Mouse (Mus musculus) hindbrain, embryonic 12.5 days (tissue): ENCODE measurements around the gene Gm20388. TPM values are rescaled to one million over a fixed set of nuclear protein-coding genes. Genes with fewer than 3 reads are reported as not detected.
"Not testable (repeated sequence)": the region's sequence is repeated elsewhere in the genome, so short reads cannot be mapped to it uniquely, and the experiment has no call there.

Source experiments
- ATAC-seq: fragments of 200-750 bp; cut with Nextera tagmentation; 2 replicates; pipeline ENCODE4 v1.8.0; 2017; ENCODE audit warnings: moderate TSS enrichment; ENCODE audit not compliant: low FRiP score
- H3K27ac ChIP-seq: fragments of 300-500 bp; sonication (generic); 2 replicates; pipeline ENCODE4 v1.5.1; 2016; ENCODE audit warnings: mild to moderate bottlenecking
- H3K27me3 ChIP-seq: fragments of 300-500 bp; sonication (generic); 2 replicates; pipeline ENCODE4 v1.6.1; 2016; ENCODE audit warnings: mild to moderate bottlenecking
- H3K36me3 ChIP-seq: fragments of 300-500 bp; sonication (generic); 2 replicates; pipeline ENCODE4 v1.6.1; 2016; ENCODE audit warnings: mild to moderate bottlenecking
- H3K4me1 ChIP-seq: fragments of 300-500 bp; sonication (generic); 2 replicates; pipeline ENCODE4 v1.6.1; 2016
- H3K4me2 ChIP-seq: fragments of 300-500 bp; sonication (generic); replicated peaks from 2 replicates; pipeline ENCODE4 v1.6.1; 2016; ENCODE audit warnings: mild to moderate bottlenecking
- H3K4me3 ChIP-seq: fragments of 300-500 bp; sonication (generic); 2 replicates; pipeline ENCODE4 v1.5.1; 2016; ENCODE audit warnings: mild to moderate bottlenecking
- H3K9ac ChIP-seq: fragments of 300-500 bp; sonication (generic); 2 replicates; pipeline ENCODE4 v1.6.1; 2016; ENCODE audit warnings: mild to moderate bottlenecking, moderate library complexity
- H3K9me3 ChIP-seq: fragments of 300-500 bp; sonication (generic); replicated peaks from 2 replicates; pipeline ENCODE4 v1.6.1; 2016; ENCODE audit warnings: mild to moderate bottlenecking
- WGBS: fragments of 180-500 bp; shearing (Covaris S2); methylation state at CpG from one replicate; pipeline ENCODE4 v1.1.7; 2016; 5-methylcytosine and 5-hydroxymethylcytosine counted together
- polyA plus RNA-seq: library from polyadenylated mRNA; unstranded; fragments of >200 nt; fragmentation: Nextera tagmentation; extraction: Ambion mirVana; gene quantifications from 2 replicates; pipeline ENCODE4 v1.2.1, GENCODE M21; 2016

Gm20388 gene
- polyA plus RNA-seq, 1 experiment from 2014 or later: not detected

DNA sequence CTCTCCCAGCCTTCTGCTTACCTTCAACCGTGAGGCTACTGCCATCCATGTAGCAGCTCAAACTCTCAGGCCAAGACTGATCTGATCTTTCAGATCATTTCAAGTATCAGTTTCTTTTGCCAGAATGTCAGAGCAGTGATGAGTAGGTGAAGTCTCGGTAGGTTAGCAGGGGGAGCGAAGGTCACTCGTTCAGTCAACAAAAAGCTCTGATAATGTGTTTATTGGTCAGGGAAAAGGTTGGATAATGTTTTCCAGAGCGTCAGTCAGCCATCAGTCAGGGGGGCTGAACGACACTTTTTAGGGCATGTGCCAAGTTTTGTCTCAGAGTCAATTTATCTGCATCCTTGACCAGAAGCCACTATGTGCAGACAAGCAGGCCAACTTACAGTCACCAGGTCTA, 3562.3 kb downstream of the Gm20388 start:
- not testable (repeated sequence) for H3K4me1 ChIP-seq, H3K9ac ChIP-seq, H3K4me2 ChIP-seq, H3K36me3 ChIP-seq, H3K27ac ChIP-seq, H3K4me3 ChIP-seq, H3K9me3 ChIP-seq, ATAC-seq, H3K27me3 ChIP-seq
- 76% methylated on average over 6 of the region's 6 CpGs for WGBS

DNA sequence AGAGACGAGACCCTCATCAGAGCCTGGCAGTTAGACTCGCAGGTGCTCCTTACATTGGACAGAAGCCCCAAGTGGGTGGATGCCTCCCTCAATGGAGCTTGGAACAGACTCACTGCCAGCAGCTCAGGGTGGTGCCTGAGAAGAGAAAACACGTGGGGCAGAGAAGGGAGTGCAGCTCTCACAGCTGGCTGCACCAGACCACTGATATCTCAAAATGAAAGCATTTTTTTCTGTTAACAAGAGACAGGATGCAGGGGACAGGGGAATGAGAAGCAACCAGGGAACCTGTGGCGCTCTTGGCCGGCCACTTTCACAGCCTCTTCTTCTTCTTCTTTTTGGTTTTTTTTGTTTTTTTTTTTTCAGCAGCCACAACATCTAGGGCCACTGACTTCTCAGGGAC, 3563.9 kb downstream of the Gm20388 start:
- H3K36me3 ChIP-seq, ATAC-seq, H3K27me3 ChIP-seq, H3K4me3 ChIP-seq, H3K4me2 ChIP-seq, H3K9me3 ChIP-seq, H3K9ac ChIP-seq, H3K27ac ChIP-seq: not testable (repeated sequence)
- H3K4me1 ChIP-seq: peaks cover 17% of the 10 kb centered on the region
- WGBS: 73% methylated on average over 5 of the region's 5 CpGs

DNA sequence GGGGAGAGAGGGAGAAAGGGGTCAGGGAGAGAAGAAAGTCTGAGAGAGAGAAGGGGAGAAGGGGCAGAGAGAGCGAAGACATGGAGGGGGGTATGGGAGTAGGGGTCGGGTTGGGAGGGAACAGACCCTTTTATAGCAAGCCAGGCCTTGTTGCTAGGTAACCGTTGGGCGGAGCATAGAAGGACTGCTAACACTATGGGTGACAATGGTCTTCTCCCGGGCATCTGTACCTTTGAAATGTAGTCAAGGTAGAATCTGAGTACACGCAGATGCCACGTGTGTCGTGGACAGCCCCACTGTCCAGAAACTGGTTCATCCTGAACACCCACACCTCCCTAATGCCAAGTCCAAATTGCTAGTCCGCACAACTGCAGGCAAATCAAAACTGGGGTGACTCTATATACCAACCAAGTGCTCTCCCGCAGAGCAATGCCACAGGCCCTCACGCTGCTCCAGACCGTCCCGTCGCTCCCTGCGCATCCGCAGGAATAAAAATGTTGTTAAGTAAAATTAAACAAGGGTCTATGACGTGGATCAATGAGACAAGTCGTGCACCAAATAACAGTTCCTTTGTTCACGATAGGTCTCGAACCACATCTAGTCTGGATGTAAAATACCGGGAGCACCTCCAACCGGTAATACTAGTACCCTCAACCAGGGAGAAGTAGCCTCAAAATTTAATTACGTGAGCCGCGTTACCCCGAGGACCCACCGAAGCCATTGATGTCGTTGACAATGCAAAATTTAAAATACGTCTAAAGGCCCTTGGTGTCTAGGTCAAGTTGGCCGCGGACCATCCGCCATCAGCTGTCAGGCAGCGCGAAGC, 3566.5 kb downstream of the Gm20388 start:
- peak overlapping the region; percentile 80 for H3K4me2 ChIP-seq
- ATAC-seq: peak; percentile 73

DNA sequence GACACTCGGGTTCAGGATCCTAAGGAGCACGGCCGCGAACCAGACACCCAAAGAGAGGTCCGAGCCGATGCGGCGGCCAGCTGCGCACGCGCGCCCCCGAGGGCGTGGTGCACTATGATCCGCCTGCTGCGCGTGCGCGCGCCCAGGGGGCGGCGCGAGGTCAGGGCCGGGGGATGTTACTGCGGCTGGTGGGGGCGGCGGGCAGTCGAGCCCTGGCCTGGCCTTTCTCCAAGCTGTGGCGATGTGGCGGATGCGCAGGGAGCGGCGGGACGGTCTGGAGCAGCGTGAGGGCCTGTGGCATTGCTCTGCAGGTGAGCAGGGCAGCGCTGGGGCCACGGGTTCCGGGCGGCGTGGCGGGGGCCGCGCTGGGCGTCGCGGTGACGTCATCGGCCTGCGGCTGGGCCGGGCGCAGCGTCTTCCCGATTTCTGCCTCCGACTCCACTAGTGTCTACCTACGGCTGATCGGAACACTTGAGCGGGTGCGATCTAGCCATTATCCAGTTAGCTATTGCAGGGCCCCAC, 3567.2 kb downstream of the Gm20388 start, which contains the start of gene Afg3l1:
Afg3l1 (plus strand) TSS at position 167 of the 522 bp plus-strand sequence.
- peaks cover 17% of the 10 kb centered on the region for H3K4me1 ChIP-seq
- H3K4me2 ChIP-seq: peak within 1 kb of the TSS; percentile 80
- no peaks in the 10 kb centered on the region for H3K27me3 ChIP-seq
- peak within 1 kb of the TSS; percentile 95 for H3K27ac ChIP-seq
- no peaks in the 10 kb centered on the region for H3K9me3 ChIP-seq
- WGBS: under 1% methylated on average over 55 of the region's 58 CpGs
- H3K9ac ChIP-seq: peak within 1 kb of the TSS; percentile 83
- H3K4me3 ChIP-seq: peak within 1 kb of the TSS; percentile 87
- peaks cover 19% of the 10 kb centered on the region for H3K36me3 ChIP-seq
- peak; percentile 92 for ATAC-seq

More for the DNA sequence above, 3566.5 kb downstream of the Gm20388 start:
- Histone ChIP-seq H3K36me3 (peaks cover 13% of the 10 kb centered on the region), H3K27ac (peak overlapping the region; percentile 95), H3K9me3 (no peaks in the 10 kb centered on the region), H3K27me3 (no peaks in the 10 kb centered on the region), H3K9ac (peak overlapping the region; percentile 83), H3K4me1 (peaks cover 17% of the 10 kb centered on the region), H3K4me3 (peak overlapping the region; percentile 87)
- 10% methylated on average over 34 of the region's 34 CpGs for WGBS

GRCm38 (mm10) chr8:123478456-123479218, 3568.0 kb downstream of the Gm20388 start:
- peaks cover 17% of the 10 kb centered on the region for H3K4me1 ChIP-seq
- H3K27ac ChIP-seq: peak overlapping the region; percentile 95
- 0 out of 2 replicates have a peak, but pooled peaks have one; percentile 7 for ATAC-seq
- H3K27me3 ChIP-seq: no peaks in the 10 kb centered on the region
- peaks cover 22% of the 10 kb centered on the region for H3K36me3 ChIP-seq
- H3K4me3 ChIP-seq: peak overlapping the region; percentile 87
- peak overlapping the region; percentile 80 for H3K4me2 ChIP-seq
- H3K9me3 ChIP-seq: no peaks in the 10 kb centered on the region
- peak overlapping the region; percentile 83 for H3K9ac ChIP-seq
- 40% methylated on average over 16 of the region's 16 CpGs for WGBS

DNA sequence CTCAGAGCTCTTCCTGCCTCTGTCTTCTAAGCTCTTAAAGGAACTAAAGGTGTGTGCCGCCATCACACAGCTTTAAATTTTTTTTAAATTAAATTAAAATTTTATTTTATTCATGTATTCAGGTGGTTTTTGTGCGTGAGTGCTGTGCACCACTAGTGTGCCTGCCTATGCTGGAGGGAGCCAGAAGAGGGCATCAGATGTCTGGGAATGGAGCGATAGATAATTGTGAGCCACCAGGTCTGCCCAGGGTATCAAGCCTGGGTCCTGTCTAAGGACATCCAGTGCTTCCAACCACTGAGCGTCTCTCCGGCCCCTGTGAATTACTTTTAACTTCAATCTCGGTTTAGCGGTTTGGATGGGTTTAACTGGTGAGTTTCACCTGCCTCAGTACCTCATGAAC, 3572.0 kb downstream of the Gm20388 start:
- WGBS: 85% methylated on average over 7 of the region's 7 CpGs
- ATAC-seq: no peak
- Histone ChIP-seq H3K9ac (no peak overlapping the region), H3K27me3 (no peaks in the 10 kb centered on the region), H3K4me3 (no peak overlapping the region), H3K27ac (no peak overlapping the region), H3K36me3 (peaks cover 55% of the 10 kb centered on the region), H3K4me1 (peaks cover 10% of the 10 kb centered on the region), H3K4me2 (no peak overlapping the region), H3K9me3 (no peaks in the 10 kb centered on the region)

DNA sequence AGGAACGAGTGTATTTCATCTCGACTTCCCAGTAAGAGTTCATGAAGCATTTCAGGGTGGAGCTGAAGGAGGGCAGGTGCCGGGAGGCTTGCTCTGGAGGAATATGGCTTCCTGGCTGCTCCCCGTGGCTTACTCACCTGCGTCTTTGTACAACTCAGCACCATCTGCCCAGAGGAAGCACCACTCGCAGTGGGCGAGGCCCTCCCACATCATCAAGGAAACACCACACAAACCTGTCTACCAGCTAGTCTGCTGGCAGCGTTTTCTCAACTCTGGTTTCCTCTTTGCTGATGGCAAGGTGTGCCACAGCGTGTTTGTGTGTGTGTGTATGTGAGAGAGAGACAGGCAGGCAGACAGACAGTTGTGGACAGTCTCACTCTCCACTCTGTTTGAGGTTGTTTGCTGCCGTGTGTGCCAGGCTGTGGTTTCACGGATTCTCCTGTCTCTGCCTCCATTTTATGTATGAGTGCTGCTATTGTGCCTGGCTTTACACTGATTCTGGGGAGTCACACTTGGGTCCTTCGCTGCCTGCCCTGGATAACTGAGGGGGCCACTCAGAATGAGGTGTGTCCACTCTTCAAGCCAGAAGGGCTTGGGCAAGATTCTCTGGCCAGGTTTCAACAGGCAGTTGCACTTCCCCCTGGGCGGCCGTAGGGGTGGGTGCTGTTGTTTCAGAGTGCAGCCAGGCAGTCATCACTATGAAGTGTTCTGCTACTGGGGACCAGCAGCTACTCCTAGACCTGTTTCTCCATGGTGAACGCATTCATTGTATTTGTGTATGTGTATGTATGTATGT, 3580.8 kb downstream of the Gm20388 start:
- H3K4me1 ChIP-seq: no peaks in the 10 kb centered on the region
- H3K27ac ChIP-seq: no peak overlapping the region
- 94% methylated on average over 15 of the region's 15 CpGs for WGBS
- H3K9me3 ChIP-seq: no peaks in the 10 kb centered on the region
- no peak overlapping the region for H3K4me2 ChIP-seq
- H3K4me3 ChIP-seq: no peak overlapping the region
- H3K36me3 ChIP-seq: peaks cover 94% of the 10 kb centered on the region
- H3K27me3 ChIP-seq: no peaks in the 10 kb centered on the region
- no peak for ATAC-seq
- no peak overlapping the region for H3K9ac ChIP-seq

DNA sequence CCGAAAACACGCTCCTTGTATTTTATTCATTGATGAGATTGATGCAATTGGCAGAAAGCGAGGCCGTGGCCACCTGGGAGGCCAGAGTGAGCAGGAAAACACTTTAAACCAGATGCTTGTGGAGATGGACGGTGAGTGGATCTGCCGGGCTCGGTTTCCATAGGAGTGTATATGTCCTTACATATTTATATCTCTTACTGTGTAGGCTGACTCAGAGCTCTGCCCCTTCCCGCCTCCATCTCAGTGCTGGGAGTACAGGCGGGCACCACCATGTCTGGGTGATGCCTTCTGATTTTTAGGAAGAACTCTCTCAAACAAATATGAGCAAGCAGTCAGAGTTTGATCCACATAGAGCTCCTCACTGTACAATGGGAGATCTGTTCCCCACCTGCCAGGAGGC, 3582.3 kb downstream of the Gm20388 start:
- Histone ChIP-seq H3K9ac (no peak overlapping the region), H3K36me3 (peaks cover 91% of the 10 kb centered on the region), H3K4me2 (no peak overlapping the region), H3K9me3 (no peaks in the 10 kb centered on the region), H3K27me3 (no peaks in the 10 kb centered on the region), H3K27ac (no peak overlapping the region), H3K4me1 (no peaks in the 10 kb centered on the region), H3K4me3 (no peak overlapping the region)
- 95% methylated on average over 9 of the region's 9 CpGs for WGBS
- ATAC-seq: no peak

DNA sequence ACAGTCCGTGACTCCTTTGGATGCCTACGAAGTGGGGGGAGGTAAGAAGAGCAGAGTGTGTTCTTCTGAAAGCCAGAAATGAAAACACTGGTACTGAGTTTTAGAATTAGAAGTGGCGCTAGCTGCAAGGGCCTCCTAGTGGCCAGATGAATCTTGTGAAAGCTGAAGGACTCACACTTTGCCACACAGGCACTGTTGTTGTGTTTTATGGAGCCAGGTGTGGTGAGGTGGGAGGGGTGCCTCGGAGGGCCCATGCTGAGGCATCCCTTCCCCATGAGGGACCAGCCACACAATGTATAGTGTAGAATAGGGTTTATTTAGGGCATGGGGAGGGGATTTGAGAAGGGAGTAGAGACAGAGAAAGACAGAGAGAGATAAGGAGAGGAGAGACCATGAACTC, 3587.1 kb downstream of the Gm20388 start:
- no peak overlapping the region for H3K27ac ChIP-seq
- no peak overlapping the region for H3K4me2 ChIP-seq
- peaks cover 92% of the 10 kb centered on the region for H3K36me3 ChIP-seq
- no peak overlapping the region for H3K9ac ChIP-seq
- no peak overlapping the region for H3K4me3 ChIP-seq
- no peak for ATAC-seq
- no peaks in the 10 kb centered on the region for H3K4me1 ChIP-seq
- 90% methylated on average over 4 of the region's 4 CpGs for WGBS
- H3K27me3 ChIP-seq: no peaks in the 10 kb centered on the region
- H3K9me3 ChIP-seq: no peaks in the 10 kb centered on the region

DNA sequence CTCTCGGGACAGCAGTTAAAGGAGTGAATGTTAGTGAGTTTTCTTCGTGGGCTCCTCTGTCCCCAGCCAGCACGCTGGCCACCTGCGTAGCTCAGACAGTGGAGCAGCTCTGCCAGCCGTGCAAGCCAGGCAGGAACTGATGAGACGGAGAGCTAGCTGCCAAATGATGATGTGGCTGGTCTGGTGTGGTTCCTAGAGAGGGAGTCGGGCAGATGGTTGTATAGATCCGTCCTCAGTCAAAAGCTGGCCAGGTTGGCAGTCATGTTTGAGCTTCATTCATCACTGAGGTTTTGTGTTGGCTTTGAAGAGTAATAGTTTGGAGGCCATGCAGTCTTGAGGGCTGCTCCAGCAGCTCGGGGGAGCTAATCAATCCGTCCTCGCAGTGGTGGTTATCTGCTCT, 3588.3 kb downstream of the Gm20388 start:
- ATAC-seq: no peak
- no peak overlapping the region for H3K9ac ChIP-seq
- H3K4me2 ChIP-seq: no peak overlapping the region
- no peaks in the 10 kb centered on the region for H3K9me3 ChIP-seq
- peaks cover 92% of the 10 kb centered on the region for H3K36me3 ChIP-seq
- no peak overlapping the region for H3K4me3 ChIP-seq
- no peaks in the 10 kb centered on the region for H3K4me1 ChIP-seq
- no peaks in the 10 kb centered on the region for H3K27me3 ChIP-seq
- WGBS: 92% methylated on average over 11 of the region's 11 CpGs
- no peak overlapping the region for H3K27ac ChIP-seq

DNA sequence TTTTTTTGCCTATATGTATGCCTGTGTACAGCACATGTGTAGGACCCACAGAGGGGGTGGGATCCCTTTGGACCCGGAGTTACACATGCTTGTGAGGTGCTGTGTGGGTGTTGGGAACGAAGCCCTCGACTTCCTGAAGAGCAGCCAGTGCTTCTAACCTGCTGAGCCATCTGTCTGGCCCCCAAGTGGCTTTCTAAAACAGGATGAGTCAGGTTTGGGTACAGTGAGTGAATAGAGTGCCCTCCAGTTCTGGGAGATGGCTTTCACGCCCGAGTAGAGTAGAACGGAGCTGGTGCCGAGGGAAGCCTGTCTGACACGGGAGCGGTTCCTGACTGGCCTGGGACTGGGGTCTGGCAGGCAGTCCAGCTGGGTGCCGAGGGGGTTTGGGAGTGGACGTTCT, 3588.9 kb downstream of the Gm20388 start:
- Histone ChIP-seq H3K4me3 (no peak overlapping the region), H3K9ac (no peak overlapping the region), H3K36me3 (peaks cover 92% of the 10 kb centered on the region), H3K4me1 (no peaks in the 10 kb centered on the region), H3K9me3 (no peaks in the 10 kb centered on the region), H3K27me3 (no peaks in the 10 kb centered on the region), H3K27ac (no peak overlapping the region), H3K4me2 (no peak overlapping the region)
- whole genome bisulfite sequencing: 97% methylated on average over 11 of the region's 11 CpGs
- no peak for ATAC-seq

DNA sequence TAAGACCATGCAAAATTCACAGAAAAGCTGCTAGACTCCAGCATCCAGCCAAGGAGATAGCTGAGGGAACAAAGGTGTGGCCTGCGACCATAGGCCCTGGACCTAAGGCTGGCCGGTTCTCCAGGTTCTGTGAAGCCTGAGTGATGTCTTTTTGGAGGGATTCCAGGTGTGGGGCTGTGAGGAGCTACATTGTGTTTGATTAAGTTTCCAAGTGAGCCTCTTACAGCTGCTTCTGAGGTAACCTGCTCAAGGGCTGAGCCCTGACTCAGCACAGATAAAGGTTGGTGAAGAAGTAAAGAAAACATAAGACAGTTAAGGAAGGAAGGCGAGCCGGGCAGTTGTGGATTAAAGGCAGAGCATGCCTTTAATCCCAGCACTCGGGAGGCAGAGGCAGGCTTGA, 3591.6 kb downstream of the Gm20388 start:
- peaks cover 91% of the 10 kb centered on the region for H3K36me3 ChIP-seq
- no peak overlapping the region for H3K27ac ChIP-seq
- no peak overlapping the region for H3K4me3 ChIP-seq
- WGBS: 96% methylated on average over 5 of the region's 5 CpGs
- H3K9ac ChIP-seq: no peak overlapping the region
- H3K4me2 ChIP-seq: no peak overlapping the region
- H3K27me3 ChIP-seq: no peaks in the 10 kb centered on the region
- H3K9me3 ChIP-seq: no peaks in the 10 kb centered on the region
- no peak for ATAC-seq
- H3K4me1 ChIP-seq: no peaks in the 10 kb centered on the region
